Mouse (Mus musculus) liver, adult 2 months (tissue): ENCODE measurements at regions not wholly inside any gene's neighbourhood (a gene's known extent, or its start where the extent isn't known, plus 50 kb on each side); places are given as distances from the start of the nearest gene placed in this dataset.

Source experiments
- CTCF ChIP-seq: fragments of 200-500 bp; IDR thresholded peaks from 2 replicates; pipeline ENCODE4 v1.5.1; 2011; ENCODE audit warnings: low read depth, low read length, control low read depth
- POLR2A ChIP-seq: fragments of 200-500 bp; IDR thresholded peaks from 2 replicates; pipeline ENCODE4 v1.6.1; 2011; ENCODE audit warnings: low read length, control low read depth; ENCODE audit not compliant: insufficient read depth; ENCODE audit errors: extremely low read depth

DNA sequence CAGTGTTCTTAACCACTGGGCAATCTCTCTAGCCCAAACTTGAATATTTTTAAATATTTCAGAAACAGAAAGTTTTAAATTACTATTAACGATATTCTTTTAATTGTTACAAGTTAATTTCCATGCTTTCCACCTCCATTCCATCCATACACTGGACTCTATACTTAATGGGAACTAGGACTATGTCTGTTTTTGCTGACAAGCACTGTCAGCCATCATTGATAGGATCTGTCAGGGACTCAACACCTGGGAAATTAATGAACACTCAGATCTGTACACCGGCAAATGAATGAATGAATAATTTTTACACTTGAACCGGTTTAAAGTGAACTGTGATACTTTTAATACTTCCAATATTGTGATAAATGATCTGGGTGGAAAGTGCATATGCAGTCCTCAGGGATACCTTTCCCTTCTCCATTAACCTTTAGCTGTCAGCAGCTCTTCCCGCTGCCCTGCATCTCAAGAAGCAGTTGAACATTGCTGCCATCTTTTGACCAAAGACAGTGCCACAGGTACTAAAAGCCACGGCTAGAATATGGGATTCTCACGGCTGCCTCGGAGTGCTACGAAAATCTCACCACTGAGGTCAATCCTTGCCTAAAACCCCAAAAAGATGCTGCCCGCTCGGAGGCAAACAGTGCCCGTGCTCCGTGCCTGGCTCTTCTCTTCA lies 87.3 kb upstream of the Tmem260 start:
- TF ChIP-seq POLR2A, result no peak
- TF ChIP-seq CTCF, result 0 out of 2 replicates have a peak, but pooled peaks have one; percentile 15
